Mouse (Mus musculus): ENCODE data around the gene Mcrip2. TPM values are rescaled to one million over a fixed set of nuclear protein-coding genes. Genes with fewer than 3 reads are reported as not detected.

The Mcrip2 gene
- polyA plus RNA-seq, 1 experiment from 2014 or later, result 40.0 TPM

- no peaks in the 10 kb centered on the region for H3K27me3 ChIP-seq (ENCODE audit: control insufficient read depth, insufficient read depth, low read length)
- no peaks in the 10 kb centered on the region for H3K9me3 ChIP-seq (ENCODE audit: control insufficient read depth, low read length)
- H3K4me3 ChIP-seq (ENCODE audit: low read length), result peak overlapping the region; percentile 68
- peaks cover 42% of the 10 kb centered on the region for H3K4me1 ChIP-seq (ENCODE audit: control insufficient read depth, insufficient read depth, low read length)
- H3K27ac ChIP-seq (ENCODE audit: low read depth, low read length), result 0 out of 2 replicates have a peak overlapping the region, but pooled peaks have one; percentile 92
- H3K4me2 ChIP-seq (replicated peaks; ENCODE audit: low read depth, low read length), result peak overlapping the region; percentile 77
- 83% methylated on average over 4 of the region's 4 CpGs for WGBS
- no peak overlapping the region; the same call in 1 of the 2 replicates for H3K9ac ChIP-seq (ENCODE audit: low read depth, low read length)
- ATAC-seq (ENCODE audit: low FRiP score, low TSS enrichment), result no peak
- peaks cover 55% of the 10 kb centered on the region for H3K36me3 ChIP-seq (ENCODE audit: control insufficient read depth, insufficient read depth, low read length)
Measured at GRCm38 (mm10) chr17:25830200-25830753, 38.3 kb downstream of the Mcrip2 start.

- no peaks in the 10 kb centered on the region for H3K9me3 ChIP-seq (ENCODE audit: control insufficient read depth, low read length)
- H3K4me2 ChIP-seq (replicated peaks; ENCODE audit: low read depth, low read length), result peak overlapping the region; percentile 77
- no peak for ATAC-seq (ENCODE audit: low FRiP score, low TSS enrichment)
- 35% methylated on average over 8 of the region's 8 CpGs for WGBS
- peaks cover 49% of the 10 kb centered on the region for H3K36me3 ChIP-seq (ENCODE audit: control insufficient read depth, insufficient read depth, low read length)
- H3K27me3 ChIP-seq (ENCODE audit: control insufficient read depth, insufficient read depth, low read length), result no peaks in the 10 kb centered on the region
- peak overlapping the region; percentile 92 for H3K27ac ChIP-seq (ENCODE audit: low read depth, low read length)
- peak overlapping the region; percentile 77 for H3K9ac ChIP-seq (ENCODE audit: low read depth, low read length)
- H3K4me3 ChIP-seq (ENCODE audit: low read length), result peak overlapping the region; percentile 68
- peaks cover 42% of the 10 kb centered on the region for H3K4me1 ChIP-seq (ENCODE audit: control insufficient read depth, insufficient read depth, low read length)
Measured at GRCm38 (mm10) chr17:25829558-25830017, 39.0 kb downstream of the Mcrip2 start.

GRCm38 (mm10) chr17:25828712-25829557 is 39.6 kb downstream of the Mcrip2 start, which contains the start of gene Jmjd8:
Gene Jmjd8 (plus strand): TSS chr17:25828867.
- WGBS, result under 1% methylated on average over 32 of the region's 32 CpGs
- Histone ChIP-seq H3K36me3 (ENCODE audit: control insufficient read depth, insufficient read depth, low read length) (peaks cover 49% of the 10 kb centered on the region), H3K4me1 (ENCODE audit: control insufficient read depth, insufficient read depth, low read length) (peaks cover 42% of the 10 kb centered on the region), H3K27me3 (ENCODE audit: control insufficient read depth, insufficient read depth, low read length) (no peaks in the 10 kb centered on the region), H3K27ac (ENCODE audit: low read depth, low read length) (peak within 1 kb of the TSS; percentile 92), H3K9me3 (ENCODE audit: control insufficient read depth, low read length) (no peaks in the 10 kb centered on the region), H3K4me2 (replicated peaks; ENCODE audit: low read depth, low read length) (peak within 1 kb of the TSS; percentile 77), H3K4me3 (ENCODE audit: low read length) (peak within 1 kb of the TSS; percentile 68), H3K9ac (ENCODE audit: low read depth, low read length) (peak within 1 kb of the TSS; percentile 77)
- ATAC-seq (ENCODE audit: low FRiP score, low TSS enrichment), result peak; percentile 21

- H3K36me3 ChIP-seq (ENCODE audit: control insufficient read depth, insufficient read depth, low read length), result peaks cover 49% of the 10 kb centered on the region
- ATAC-seq (ENCODE audit: low FRiP score, low TSS enrichment), result no peak
- peaks cover 42% of the 10 kb centered on the region for H3K4me1 ChIP-seq (ENCODE audit: control insufficient read depth, insufficient read depth, low read length)
Measured at GRCm38 (mm10) chr17:25828223-25828594, 40.4 kb downstream of the Mcrip2 start.

GRCm38 (mm10) chr17:25827546-25828222 is 40.9 kb downstream of the Mcrip2 start:
- peak overlapping the region; percentile 77; the same call in 1 of the 2 replicates for H3K9ac ChIP-seq (ENCODE audit: low read depth, low read length)
- no peaks in the 10 kb centered on the region for H3K9me3 ChIP-seq (ENCODE audit: control insufficient read depth, low read length)
- no peaks in the 10 kb centered on the region for H3K27me3 ChIP-seq (ENCODE audit: control insufficient read depth, insufficient read depth, low read length)
- no peak overlapping the region for H3K27ac ChIP-seq (ENCODE audit: low read depth, low read length)
- peaks cover 42% of the 10 kb centered on the region for H3K4me1 ChIP-seq (ENCODE audit: control insufficient read depth, insufficient read depth, low read length)
- WGBS, result 94% methylated on average over 22 of the region's 22 CpGs
- H3K36me3 ChIP-seq (ENCODE audit: control insufficient read depth, insufficient read depth, low read length), result peaks cover 49% of the 10 kb centered on the region
- H3K4me3 ChIP-seq (ENCODE audit: low read length), result no peak overlapping the region
- H3K4me2 ChIP-seq (replicated peaks; ENCODE audit: low read depth, low read length), result peak overlapping the region; percentile 77
- no peak for ATAC-seq (ENCODE audit: low FRiP score, low TSS enrichment)

More at GRCm38 (mm10) chr17:25828223-25828594, 40.4 kb downstream of the Mcrip2 start:
- H3K9ac ChIP-seq (ENCODE audit: low read depth, low read length), result peak overlapping the region; percentile 77
- H3K4me2 ChIP-seq (replicated peaks; ENCODE audit: low read depth, low read length), result peak overlapping the region; percentile 77
- no peaks in the 10 kb centered on the region for H3K27me3 ChIP-seq (ENCODE audit: control insufficient read depth, insufficient read depth, low read length)
- H3K27ac ChIP-seq (ENCODE audit: low read depth, low read length), result peak overlapping the region; percentile 92
- H3K9me3 ChIP-seq (ENCODE audit: control insufficient read depth, low read length), result no peaks in the 10 kb centered on the region
- 84% methylated on average over 8 of the region's 8 CpGs for WGBS
- peak overlapping the region; percentile 68 for H3K4me3 ChIP-seq (ENCODE audit: low read length)

- no peak overlapping the region for H3K9ac ChIP-seq (ENCODE audit: low read depth, low read length)
- peaks cover 42% of the 10 kb centered on the region for H3K4me1 ChIP-seq (ENCODE audit: control insufficient read depth, insufficient read depth, low read length)
- H3K36me3 ChIP-seq (ENCODE audit: control insufficient read depth, insufficient read depth, low read length), result peaks cover 49% of the 10 kb centered on the region
- 94% methylated on average over 13 of the region's 13 CpGs for WGBS
- H3K9me3 ChIP-seq (ENCODE audit: control insufficient read depth, low read length), result no peaks in the 10 kb centered on the region
- H3K27ac ChIP-seq (ENCODE audit: low read depth, low read length), result no peak overlapping the region
- no peak overlapping the region for H3K4me3 ChIP-seq (ENCODE audit: low read length)
- no peak overlapping the region for H3K4me2 ChIP-seq (replicated peaks; ENCODE audit: low read depth, low read length)
- ATAC-seq (ENCODE audit: low FRiP score, low TSS enrichment), result no peak
- no peaks in the 10 kb centered on the region for H3K27me3 ChIP-seq (ENCODE audit: control insufficient read depth, insufficient read depth, low read length)
Measured at GRCm38 (mm10) chr17:25827011-25827410, 41.6 kb downstream of the Mcrip2 start.

GRCm38 (mm10) chr17:25825984-25826570 is 42.5 kb downstream of the Mcrip2 start:
- Histone ChIP-seq H3K4me2 (replicated peaks; ENCODE audit: low read depth, low read length) (no peak overlapping the region), H3K27ac (ENCODE audit: low read depth, low read length) (no peak overlapping the region), H3K4me1 (ENCODE audit: control insufficient read depth, insufficient read depth, low read length) (peaks cover 33% of the 10 kb centered on the region), H3K9me3 (ENCODE audit: control insufficient read depth, low read length) (no peaks in the 10 kb centered on the region), H3K4me3 (ENCODE audit: low read length) (no peak overlapping the region), H3K36me3 (ENCODE audit: control insufficient read depth, insufficient read depth, low read length) (peaks cover 43% of the 10 kb centered on the region), H3K9ac (ENCODE audit: low read depth, low read length) (no peak overlapping the region), H3K27me3 (ENCODE audit: control insufficient read depth, insufficient read depth, low read length) (no peaks in the 10 kb centered on the region)
- WGBS, result 96% methylated on average over 27 of the region's 27 CpGs
- no peak for ATAC-seq (ENCODE audit: low FRiP score, low TSS enrichment)

- 87% methylated on average over 6 of the region's 6 CpGs for WGBS
Measured at GRCm38 (mm10) chr17:25825311-25825710, 43.3 kb downstream of the Mcrip2 start.

More at GRCm38 (mm10) chr17:25825311-25825710, 43.3 kb downstream of the Mcrip2 start:
- no peak overlapping the region for H3K4me3 ChIP-seq (ENCODE audit: low read length)
- H3K27me3 ChIP-seq (ENCODE audit: control insufficient read depth, insufficient read depth, low read length), result peaks cover 2% of the 10 kb centered on the region
- H3K4me2 ChIP-seq (replicated peaks; ENCODE audit: low read depth, low read length), result no peak overlapping the region
- no peak for ATAC-seq (ENCODE audit: low FRiP score, low TSS enrichment)
- no peak overlapping the region for H3K27ac ChIP-seq (ENCODE audit: low read depth, low read length)
- no peak overlapping the region for H3K9ac ChIP-seq (ENCODE audit: low read depth, low read length)
- no peaks in the 10 kb centered on the region for H3K9me3 ChIP-seq (ENCODE audit: control insufficient read depth, low read length)
- peaks cover 35% of the 10 kb centered on the region for H3K36me3 ChIP-seq (ENCODE audit: control insufficient read depth, insufficient read depth, low read length)
- peaks cover 26% of the 10 kb centered on the region for H3K4me1 ChIP-seq (ENCODE audit: control insufficient read depth, insufficient read depth, low read length)
